Mouse (Mus musculus): ENCODE results near the gene Klra9. TPM values are rescaled to one million over a fixed set of nuclear protein-coding genes. Genes with fewer than 3 reads are reported as not detected.
"Not testable (repeated sequence)": the region's sequence is repeated elsewhere in the genome, so short reads cannot be mapped to it uniquely, and the experiment has no call there.

Gene Klra9
- polyA plus RNA-seq (2016; fragmentation: Nextera tagmentation; extraction: Ambion mirVana) = not detected in 2 replicates

GRCm38 (mm10) chr6:130193012-130193411 lies at the start of gene Klra9:
TSS of gene Klra9 (minus strand) at chr6:130193112.
- H3K36me3 ChIP-seq; H3K4me1 ChIP-seq; H3K27ac ChIP-seq; H3K27me3 ChIP-seq (ENCODE audit: insufficient read depth, poor library complexity, severe bottlenecking); H3K4me3 ChIP-seq; DNase-seq (ENCODE audit: low spot score); H3K9me3 ChIP-seq: not testable (repeated sequence)
- 60% methylated on average over 3 of the region's 3 CpGs for WGBS

GRCm38 (mm10) chr6:130237536-130237935 lies 44.6 kb upstream of the Klra9 start:
- H3K27ac ChIP-seq = no peak overlapping the region
- no peak for DNase-seq (ENCODE audit: low spot score)
- no peaks in the 10 kb centered on the region; the same call in 1 of the 2 replicates for H3K9me3 ChIP-seq
- no peaks in the 10 kb centered on the region for H3K27me3 ChIP-seq (ENCODE audit: insufficient read depth, poor library complexity, severe bottlenecking)
- no peaks in the 10 kb centered on the region for H3K4me1 ChIP-seq
- WGBS = 75% methylated on average over 2 of the region's 2 CpGs
- H3K36me3 ChIP-seq = no peaks in the 10 kb centered on the region
- H3K4me3 ChIP-seq = no peak overlapping the region

GRCm38 (mm10) chr6:130236635-130237034 lies 43.7 kb upstream of the Klra9 start:
- Histone ChIP-seq H3K4me3 (no peak overlapping the region), H3K27ac (no peak overlapping the region), H3K9me3 (no peaks in the 10 kb centered on the region; the same call in 1 of the 2 replicates), H3K27me3 (ENCODE audit: insufficient read depth, poor library complexity, severe bottlenecking) (no peaks in the 10 kb centered on the region), H3K36me3 (no peaks in the 10 kb centered on the region), H3K4me1 (no peaks in the 10 kb centered on the region)
- 43% methylated on average over 1 of the region's 1 CpGs for WGBS
- DNase-seq (ENCODE audit: low spot score) = no peak

- DNase-seq (ENCODE audit: low spot score) = no peak
- Histone ChIP-seq H3K27me3 (ENCODE audit: insufficient read depth, poor library complexity, severe bottlenecking) (no peaks in the 10 kb centered on the region), H3K4me1 (no peaks in the 10 kb centered on the region)
These were observed 40.3 kb upstream of the Klra9 start, which contains the start of gene Klra7 for GRCm38 (mm10) chr6:130233222-130233621. TSS of gene Klra7 (minus strand) at chr6:130233322.

DNA sequence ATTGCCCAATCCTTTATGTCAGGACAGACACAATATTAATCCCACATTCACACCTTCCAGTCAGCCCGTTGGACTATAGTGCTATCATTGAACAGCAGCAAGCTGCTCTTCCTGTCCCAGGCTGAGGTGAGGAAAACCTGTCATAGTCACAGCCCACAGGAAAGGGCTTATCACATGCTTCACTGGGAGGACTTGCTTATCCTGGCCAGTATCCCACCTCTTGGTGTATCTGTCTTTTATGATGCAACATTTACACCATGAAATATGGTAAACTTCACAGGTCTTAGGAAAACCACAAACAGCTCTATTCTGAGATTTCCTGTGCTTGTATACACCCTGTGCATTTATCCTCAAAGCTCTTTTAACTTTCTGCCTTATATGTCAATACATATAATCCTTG lies 4.5 kb upstream of the Klra9 start:
- 90% methylated on average over 1 of the region's 1 CpGs for WGBS
- not testable (repeated sequence) for H3K9me3 ChIP-seq; H3K27me3 ChIP-seq (ENCODE audit: insufficient read depth, poor library complexity, severe bottlenecking); H3K36me3 ChIP-seq; H3K27ac ChIP-seq; DNase-seq (ENCODE audit: low spot score); H3K4me1 ChIP-seq; H3K4me3 ChIP-seq

More at GRCm38 (mm10) chr6:130233222-130233621, 40.3 kb upstream of the Klra9 start, which contains the start of gene Klra7:
- H3K9me3 ChIP-seq = no peaks in the 10 kb centered on the region
- H3K36me3 ChIP-seq = no peaks in the 10 kb centered on the region
- H3K27ac ChIP-seq = no peak within 1 kb of the TSS
- no peak within 1 kb of the TSS for H3K4me3 ChIP-seq

- H3K4me1 ChIP-seq; H3K27ac ChIP-seq; DNase-seq (ENCODE audit: low spot score); H3K4me3 ChIP-seq; H3K27me3 ChIP-seq (ENCODE audit: insufficient read depth, poor library complexity, severe bottlenecking); H3K36me3 ChIP-seq; H3K9me3 ChIP-seq: not testable (repeated sequence)
- WGBS = 70% methylated on average over 4 of the region's 4 CpGs
These were observed 63.1 kb downstream of the Klra9 start, which contains the start of gene Klra8 for GRCm38 (mm10) chr6:130129798-130130197. TSS of gene Klra8 (minus strand) at chr6:130129898.

Other genes with a start within 250 kb of the Klra9 start
- gene Klra6, start 166.2 kb downstream of the Klra9 start, polyA plus RNA-seq (2016; fragmentation: Nextera tagmentation; extraction: Ambion mirVana) = not detected in 2 replicates
- gene Klra4, start 125.8 kb downstream of the Klra9 start, polyA plus RNA-seq (2016; fragmentation: Nextera tagmentation; extraction: Ambion mirVana) = not detected in 2 replicates
- gene Klra8, start 63.2 kb downstream of the Klra9 start, polyA plus RNA-seq (2016; fragmentation: Nextera tagmentation; extraction: Ambion mirVana) = not detected in 2 replicates
- not detected in 2 replicates for gene Klra7, start 40.2 kb upstream of the Klra9 start, polyA plus RNA-seq (2016; fragmentation: Nextera tagmentation; extraction: Ambion mirVana)
- not detected in 2 replicates for gene Klra10, start 88.8 kb upstream of the Klra9 start, polyA plus RNA-seq (2016; fragmentation: Nextera tagmentation; extraction: Ambion mirVana)
- not detected in 2 replicates for gene Klra3, start 144.5 kb upstream of the Klra9 start, polyA plus RNA-seq (2016; fragmentation: Nextera tagmentation; extraction: Ambion mirVana)
- gene Klra1, start 193.8 kb upstream of the Klra9 start, polyA plus RNA-seq (2016; fragmentation: Nextera tagmentation; extraction: Ambion mirVana) = not detected in 2 replicates

All from heart, embryonic 10.5 days (tissue).